Mouse (Mus musculus): ENCODE data around the gene Zfp385a.
A peak's percentile ranks its signal among the peaks of the same experiment; 100 is the strongest.

GRCm38 (mm10) chr15:103321076-103321475 is 18.8 kb downstream of the Zfp385a start:
- TF ChIP-seq CTCF (conservative IDR thresholded peaks at IDR 0.05 in 1 of 2, IDR thresholded peaks at IDR 0.05 in 1 of 2; ENCODE audit: low read depth in 2 of 2, low read length in 2 of 2) = peak; percentile 62 to 66; a peak in 3 of 4 replicates
- TF ChIP-seq ZNF384 (IDR thresholded peaks at IDR 0.05; ENCODE audit: low read depth, low read length) = no peak
- no peak for TF ChIP-seq EP300 (IDR thresholded peaks at IDR 0.05; ENCODE audit: low read length)
- no peak for TF ChIP-seq POLR2A (IDR thresholded peaks at IDR 0.05; ENCODE audit: low read depth, low read length)
- TF ChIP-seq USF1 (IDR thresholded peaks at IDR 0.05; ENCODE audit: low read depth, low read length) = no peak
- no peak for TF ChIP-seq BHLHE40 (IDR thresholded peaks at IDR 0.05; ENCODE audit: low read depth, low read length)
- TF ChIP-seq ELF1 (IDR thresholded peaks at IDR 0.05; ENCODE audit: low read depth, low read length) = no peak

All from CH12.LX (cell line).